Comparison of ENCODE assay signal across 13 mouse cellular contexts in the genomic region with DNA sequence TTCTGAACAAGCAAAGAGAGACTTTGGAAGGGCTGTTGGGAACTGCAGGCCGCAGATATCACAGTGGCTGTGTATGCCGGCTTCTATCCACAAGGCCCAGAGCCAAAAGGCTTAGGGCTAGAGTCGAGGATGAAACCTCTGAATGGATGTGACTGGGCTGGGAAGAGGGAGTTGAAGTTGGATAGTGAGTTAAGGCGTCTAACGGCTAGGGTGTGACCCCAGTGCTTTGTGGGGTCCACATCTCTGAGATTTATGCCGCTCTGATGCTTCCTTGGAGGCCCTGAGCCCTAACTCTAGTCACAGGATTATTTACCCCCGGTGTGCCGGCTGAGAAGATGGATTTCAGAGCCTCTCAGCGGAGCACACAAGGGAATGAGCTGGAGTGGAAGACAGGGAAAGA. TPM values are rescaled to one million over a fixed set of nuclear protein-coding genes. Genes with fewer than 3 reads are reported as not detected.
DNase-seq lines count a peak whose midpoint lies in the region; ATAC-seq and TF ChIP-seq lines count a peak whose summit lies in the region.
"Had no signal": no experiment of that assay in that cellular context is flagged by ENCODE, and none has a peak within 500 bp of the region (broad histone marks: within the 10 kb centered on the region; RNA-seq: fewer than 3 reads in every experiment).

No protein-coding gene starts in this region.

- no peaks in the 10 kb centered on the region for H3K36me3 ChIP-seq in heart, embryonic 10.5 days
- no peaks in the 10 kb centered on the region for H3K36me3 ChIP-seq in liver, embryonic 11.5 days (ENCODE audit: control insufficient read depth, insufficient read depth, low read length)
- H3K36me3 ChIP-seq in heart, postnatal 0 days (replicated peaks; ENCODE audit: control insufficient read depth, insufficient read depth, low read length), result no peaks in the 10 kb centered on the region
- H3K36me3 ChIP-seq in liver, postnatal 0 days (replicated peaks; ENCODE audit: insufficient read depth, low read length), result no peaks in the 10 kb centered on the region

- peak overlapping the region; percentile 90 for H3K27ac ChIP-seq in heart, embryonic 10.5 days
- H3K27ac ChIP-seq in liver, embryonic 11.5 days (ENCODE audit: low read depth, low read length), result peak overlapping the region; percentile 72
- peak overlapping the region; percentile 72 for H3K27ac ChIP-seq in heart, postnatal 0 days (ENCODE audit: low read depth)
- peak overlapping the region; percentile 66 for H3K27ac ChIP-seq in liver, postnatal 0 days (ENCODE audit: low read depth)
- H3K27ac ChIP-seq: hindbrain, embryonic 14.5 days had no signal

- TF ChIP-seq CTCF in heart, postnatal 0 days (IDR thresholded peaks at IDR 0.05; ENCODE audit: low read depth), result no peak
- no peak for TF ChIP-seq CTCF in liver, postnatal 0 days (IDR thresholded peaks at IDR 0.05; ENCODE audit: low read depth)

- H3K9me3 ChIP-seq in heart, embryonic 10.5 days, result no peaks in the 10 kb centered on the region
- H3K9me3 ChIP-seq in liver, embryonic 11.5 days (ENCODE audit: control insufficient read depth, low read length), result no peaks in the 10 kb centered on the region
- no peaks in the 10 kb centered on the region for H3K9me3 ChIP-seq in heart, postnatal 0 days (replicated peaks; ENCODE audit: control insufficient read depth, low read length)
- H3K9me3 ChIP-seq in liver, postnatal 0 days (ENCODE audit: low read length), result no peaks in the 10 kb centered on the region

- no peak for DNase-seq in heart, embryonic 10.5 days (ENCODE audit: low spot score)
- DNase-seq in heart, postnatal 25 days (ENCODE audit: low spot score), result no peak
- no peak for DNase-seq in liver, embryonic 11.5 days (ENCODE audit: low spot score)
- no peak for DNase-seq in liver
- no peak for DNase-seq in heart, postnatal 0 days (ENCODE audit: low spot score)
- no peak for DNase-seq in liver, postnatal 0 days
- no peak for DNase-seq in frontal cortex, postnatal 10 days (ENCODE audit: low spot score in 2 of 2)
- DNase-seq in left cerebral cortex, adult 18-20 months (ENCODE audit: low spot score in 2 of 2), result no peak
- DNase-seq: B cell, adult 2 months; cerebellum, postnatal 10 days; layer of hippocampus, postnatal 36 days had no signal

- intact Hi-C loops in heart, postnatal 25 days (cut with DNase I), result no loop called here

- H3K4me1 ChIP-seq in heart, embryonic 10.5 days, result peaks cover 86% of the 10 kb centered on the region
- H3K4me1 ChIP-seq in liver, embryonic 11.5 days (replicated peaks; ENCODE audit: control insufficient read depth, insufficient read depth, low read length), result peaks cover 63% of the 10 kb centered on the region
- peaks cover 10% of the 10 kb centered on the region for H3K4me1 ChIP-seq in heart, postnatal 0 days (ENCODE audit: control insufficient read depth, insufficient read depth)
- H3K4me1 ChIP-seq in liver, postnatal 0 days (ENCODE audit: insufficient read depth), result peaks cover 21% of the 10 kb centered on the region

- 33% methylated on average over 9 of the region's 9 CpGs for WGBS in heart, embryonic 10.5 days
- WGBS in liver, embryonic 11.5 days, result 59% methylated on average over 9 of the region's 9 CpGs
- 42% methylated on average over 9 of the region's 9 CpGs for WGBS in heart, postnatal 0 days
- WGBS in liver, postnatal 0 days (ENCODE audit: insufficient replicate concordance), result 54% methylated on average over 9 of the region's 9 CpGs

- no peak for ATAC-seq in liver, embryonic 11.5 days (replicated peaks; ENCODE audit: low FRiP score)
- no peak for ATAC-seq in heart, postnatal 0 days (ENCODE audit: insufficient read depth, low read depth)
- ATAC-seq in liver, postnatal 0 days, result no peak

- no peaks in the 10 kb centered on the region for H3K27me3 ChIP-seq in heart, embryonic 10.5 days (ENCODE audit: insufficient read depth, poor library complexity, severe bottlenecking)
- no peaks in the 10 kb centered on the region for H3K27me3 ChIP-seq in liver, embryonic 11.5 days (replicated peaks; ENCODE audit: control insufficient read depth, insufficient read depth, low read length)
- no peaks in the 10 kb centered on the region for H3K27me3 ChIP-seq in heart, postnatal 0 days (ENCODE audit: control insufficient read depth, insufficient read depth, low read length)
- H3K27me3 ChIP-seq in liver, postnatal 0 days (ENCODE audit: insufficient read depth, low read length), result no peaks in the 10 kb centered on the region

- TF ChIP-seq EP300 in heart, postnatal 0 days (IDR thresholded peaks at IDR 0.05; ENCODE audit: low read depth), result no peak
- TF ChIP-seq EP300 in liver, postnatal 0 days (IDR thresholded peaks at IDR 0.05; ENCODE audit: low read depth), result no peak

- no peak overlapping the region for H3K4me3 ChIP-seq in heart, embryonic 10.5 days
- H3K4me3 ChIP-seq in liver, embryonic 11.5 days (ENCODE audit: low read depth, low read length), result no peak overlapping the region
- no peak overlapping the region for H3K4me3 ChIP-seq in heart, postnatal 0 days (ENCODE audit: low read depth, low read length)
- H3K4me3 ChIP-seq in liver, postnatal 0 days (ENCODE audit: low read depth, low read length), result no peak overlapping the region

- H3K9ac ChIP-seq in liver, embryonic 11.5 days (ENCODE audit: low read depth, low read length), result peak overlapping the region; percentile 38; the same call in 1 of the 2 replicates
- 0 out of 2 replicates have a peak overlapping the region, but pooled peaks have one; percentile 34 for H3K9ac ChIP-seq in heart, postnatal 0 days (replicated peaks; ENCODE audit: low read depth, low read length)
- H3K9ac ChIP-seq in liver, postnatal 0 days (replicated peaks), result 0 out of 2 replicates have a peak overlapping the region, but pooled peaks have one; percentile 5
- H3K9ac ChIP-seq: hindbrain, embryonic 14.5 days had no signal

- peak overlapping the region; percentile 19; the same call in 1 of the 2 replicates for H3K4me2 ChIP-seq in liver, embryonic 11.5 days
- no peak overlapping the region for H3K4me2 ChIP-seq in heart, postnatal 0 days (ENCODE audit: low read depth, low read length)
- H3K4me2 ChIP-seq in liver, postnatal 0 days (ENCODE audit: low read depth, low read length), result no peak overlapping the region
- H3K4me2 ChIP-seq: hindbrain, embryonic 14.5 days had no signal

RNA-seq across cellular contexts. Expression of gene 1700122O11Rik, which starts 33.5 kb away (rescaled TPM):
- polyA plus RNA-seq in heart, embryonic 10.5 days (2016; fragmentation: Nextera tagmentation; extraction: Ambion mirVana), result not detected in 2 replicates
- not detected for total RNA-seq in heart, postnatal 25 days (2021)
- polyA plus RNA-seq in liver, embryonic 11.5 days (2014; fragmentation: Nextera tagmentation; extraction: Ambion mirVana), result not detected in 2 replicates
- total RNA-seq in heart, postnatal 0 days (2014; rRNA removed; ENCODE audit: low replicate concordance), result not detected in 2 replicates
- not detected in 2 replicates for polyA plus RNA-seq in heart, postnatal 0 days (2015; fragmentation: Nextera tagmentation; extraction: Ambion mirVana)
- polyA plus RNA-seq in liver, postnatal 0 days (2015; fragmentation: Nextera tagmentation; extraction: Ambion mirVana), result not detected in 2 replicates
- not detected for total RNA-seq in left cerebral cortex, adult 18-20 months (2021)
- total RNA-seq: layer of hippocampus, postnatal 36 days; midbrain, postnatal 0 days had no signal
- polyA plus RNA-seq: hindbrain, embryonic 14.5 days; midbrain, postnatal 0 days had no signal
